In the genomic region with DNA sequence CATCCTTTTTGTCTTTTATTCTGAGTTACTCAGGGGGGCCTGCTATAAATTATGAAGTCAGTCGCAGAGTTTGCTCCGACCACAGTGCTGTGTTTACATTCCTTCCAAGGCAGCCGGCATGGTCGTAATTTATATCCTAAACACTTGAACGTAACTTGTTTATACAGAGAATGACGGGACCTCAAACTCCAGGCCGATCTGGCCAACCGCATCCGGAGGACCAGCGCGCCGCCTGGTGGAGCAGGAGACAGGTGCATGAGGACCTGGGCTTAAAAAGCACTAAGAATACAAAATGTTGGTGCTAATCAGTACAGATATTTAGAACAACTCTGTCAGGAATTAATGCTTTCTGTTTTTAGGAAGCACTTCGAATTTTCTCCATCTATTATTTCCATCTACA, we compare ENCODE assay signal across 7 mouse cellular contexts. TPM values are rescaled to one million over a fixed set of nuclear protein-coding genes. Genes with fewer than 3 reads are reported as not detected.
DNase-seq lines count a peak whose midpoint lies in the region.

No protein-coding gene starts in this region.

- intact Hi-C loops in gastrocnemius, postnatal 36 days (cut with DNase I): no loop called here

- DNase-seq in 416B (ENCODE audit: low read depth): peak; percentile 67
- peak; percentile 66 for DNase-seq in CD4-positive, CD25-positive, alpha-beta regulatory T cell, adult 2 months (ENCODE audit: low read depth, low spot score)
- DNase-seq in cerebellum, postnatal 25 days: peak; percentile 39 to 75
- peak; percentile 45 to 59 for DNase-seq in gastrocnemius, postnatal 36 days
- peak; percentile 47 to 73 for DNase-seq in kidney, adult 8-10 months
- peak; percentile 84 for DNase-seq in lung, postnatal 36 days
- DNase-seq in right cerebral cortex, postnatal 4 days: peak; percentile 77

RNA-seq across cellular contexts. Expression of gene Foxf2, which starts 6.8 kb away (rescaled TPM):
- total RNA-seq in gastrocnemius, postnatal 36 days (2021): not detected

Comparison
In these comparisons a context has a peak if more than half of its experiments do, and no peak if none do; other contexts are left out.
1. Peak in every context shown above with its lines: DNase-seq.